Mouse (Mus musculus) midbrain, embryonic 15.5 days (tissue): ENCODE data around the gene Stoml1. TPM values are rescaled to one million over a fixed set of nuclear protein-coding genes. Genes with fewer than 3 reads are reported as not detected.

Experiments
- ATAC-seq: fragments of 200-750 bp; cut with Nextera tagmentation; replicated peaks from 2 replicates; pipeline ENCODE4 v1.8.0; 2017; ENCODE audit warnings: moderate TSS enrichment
- H3K27ac ChIP-seq: fragments of 300-500 bp; sonication (generic); 2 replicates; pipeline ENCODE4 v1.5.1; 2015; ENCODE audit warnings: mild to moderate bottlenecking, inconsistent platforms
- H3K27me3 ChIP-seq: fragments of 300-500 bp; sonication (generic); replicated peaks from 2 replicates; pipeline ENCODE4 v1.6.1; 2015; ENCODE audit warnings: inconsistent platforms
- H3K36me3 ChIP-seq: fragments of 300-500 bp; sonication (generic); replicated peaks from 2 replicates; pipeline ENCODE4 v1.6.1; 2015; ENCODE audit warnings: inconsistent platforms
- H3K4me1 ChIP-seq: fragments of 300-500 bp; sonication (generic); 2 replicates; pipeline ENCODE4 v1.6.1; 2015; ENCODE audit warnings: inconsistent platforms
- H3K4me2 ChIP-seq: fragments of 300-500 bp; sonication (generic); 2 replicates; pipeline ENCODE4 v1.6.1; 2015; ENCODE audit warnings: inconsistent platforms, mild to moderate bottlenecking, moderate library complexity
- H3K4me3 ChIP-seq: fragments of 300-500 bp; sonication (generic); 2 replicates; pipeline ENCODE4 v1.5.1; 2015; ENCODE audit warnings: mild to moderate bottlenecking, inconsistent platforms
- H3K9ac ChIP-seq: fragments of 300-500 bp; sonication (generic); 2 replicates; pipeline ENCODE4 v1.6.1; 2015; ENCODE audit warnings: mild to moderate bottlenecking, inconsistent platforms
- H3K9me3 ChIP-seq: fragments of 300-500 bp; sonication (generic); 2 replicates; pipeline ENCODE4 v1.6.1; 2016; ENCODE audit warnings: inconsistent platforms
- WGBS: fragments of 180-500 bp; shearing (Covaris S2); methylation state at CpG from one replicate; pipeline ENCODE4 v1.1.7; 2015; ENCODE audit warnings: mixed read lengths; 5-methylcytosine and 5-hydroxymethylcytosine counted together
- polyA plus RNA-seq: library from polyadenylated mRNA; unstranded; fragments of >200 nt; fragmentation: Nextera tagmentation; extraction: Ambion mirVana; gene quantifications from 2 replicates; pipeline ENCODE4 v1.2.1, GENCODE M21; 2015

Stoml1 gene
- 136 and 140 TPM in 2 replicates for polyA plus RNA-seq

DNA sequence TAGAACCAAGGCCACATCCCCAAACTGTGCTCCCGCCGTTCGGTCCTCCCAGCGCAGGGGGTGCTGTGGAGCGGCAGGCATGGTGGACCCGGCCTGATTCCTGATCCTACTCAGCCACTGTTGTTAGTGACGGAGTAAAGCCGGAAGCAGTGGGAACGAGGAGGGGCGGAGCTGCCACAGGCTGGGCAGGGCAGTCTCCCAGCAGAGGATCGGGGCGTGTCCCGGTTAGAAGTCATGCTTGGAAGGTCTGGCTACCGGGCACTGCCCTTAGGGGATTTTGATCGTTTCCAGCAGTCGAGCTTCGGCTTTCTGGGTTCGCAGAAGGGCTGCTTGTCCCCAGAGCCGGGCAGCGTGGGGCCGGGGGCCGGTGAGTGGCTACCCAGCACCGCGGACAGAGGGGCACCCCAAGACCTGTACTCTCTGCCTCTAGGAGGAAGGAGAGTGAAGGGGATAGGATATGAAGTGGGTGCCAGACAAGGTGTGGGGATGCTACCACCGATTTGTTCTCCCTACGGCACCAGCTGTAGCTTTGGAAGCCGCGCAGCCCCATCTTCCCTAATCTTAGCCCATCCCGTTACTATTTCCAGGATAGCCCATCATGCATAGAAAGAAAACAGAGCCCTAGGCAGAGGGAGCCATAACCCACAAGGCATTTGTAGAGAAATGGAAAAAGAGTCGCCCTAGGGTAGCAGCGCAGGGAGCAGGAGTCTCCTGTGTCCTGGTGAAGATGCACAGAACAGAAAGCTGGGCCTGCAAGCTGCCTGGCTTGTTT lies at the start of gene Stoml1:
Gene Stoml1, plus strand, starts transcription at position 132 of the 772 bp plus-strand sequence.
- peak within 1 kb of the TSS; percentile 84 for H3K4me3 ChIP-seq
- peaks cover 28% of the 10 kb centered on the region for H3K4me1 ChIP-seq
- peak within 1 kb of the TSS; percentile 83 for H3K9ac ChIP-seq
- H3K4me2 ChIP-seq, result peak within 1 kb of the TSS; percentile 65
- peak; percentile 96 for ATAC-seq
- H3K9me3 ChIP-seq, result no peaks in the 10 kb centered on the region
- H3K27me3 ChIP-seq, result no peaks in the 10 kb centered on the region
- peaks cover 9% of the 10 kb centered on the region; the same call in 1 of the 2 replicates for H3K36me3 ChIP-seq
- H3K27ac ChIP-seq, result peak within 1 kb of the TSS; percentile 75
- WGBS, result under 1% methylated on average over 31 of the region's 31 CpGs

DNA sequence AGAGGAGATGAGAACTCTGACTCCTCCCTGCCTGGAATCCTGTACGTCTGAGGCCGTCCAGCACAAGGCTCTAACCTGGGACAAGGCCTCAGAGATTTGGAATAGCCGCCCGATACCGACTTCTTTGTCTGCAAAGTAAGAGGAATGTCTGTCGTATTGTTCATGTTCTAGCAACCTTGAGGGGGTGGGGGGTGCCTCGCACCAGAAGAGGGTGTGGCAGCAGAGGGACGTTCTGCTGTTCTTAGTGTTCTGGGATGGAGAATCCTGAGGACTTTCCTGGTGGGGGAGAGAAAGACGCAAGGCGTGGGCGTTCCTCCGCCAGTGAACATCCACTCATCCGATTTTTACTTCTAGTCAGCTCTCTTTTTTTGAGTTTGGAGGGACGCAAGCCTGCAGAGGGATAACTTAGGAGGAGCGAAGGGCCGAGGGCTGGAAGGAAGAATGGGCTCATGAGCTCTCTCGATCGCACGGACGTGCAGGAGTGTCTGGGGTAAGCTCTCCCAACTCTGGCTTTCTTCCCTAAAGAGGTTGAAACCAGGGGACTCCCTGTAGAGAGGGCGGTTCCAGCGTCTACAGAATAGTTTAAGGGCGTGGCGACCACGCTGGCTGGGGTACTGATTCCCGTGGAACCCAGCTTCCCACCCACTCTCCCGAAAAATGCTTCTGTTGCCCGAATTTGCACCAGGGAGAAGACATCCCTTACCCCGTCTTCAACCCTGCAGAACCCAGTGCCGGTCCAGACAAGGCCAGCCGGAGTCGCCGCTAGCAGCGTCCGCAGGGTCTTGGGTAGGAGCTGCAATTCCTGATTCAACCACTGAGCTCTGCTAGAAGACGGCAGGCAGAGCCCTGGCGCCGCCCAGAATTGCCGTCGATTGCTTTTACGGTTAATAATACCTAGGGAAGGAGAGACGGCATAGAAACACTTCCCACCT lies 49.2 kb upstream of the Stoml1 start, which contains the start of the genes Islr and Islr2:
Gene Islr, minus strand, starts transcription at position 791 of the 932 bp plus-strand sequence.
Gene Islr2, minus strand, starts transcription at position 804 of the 932 bp plus-strand sequence.
- H3K36me3 ChIP-seq, result no peaks in the 10 kb centered on the region
- H3K4me2 ChIP-seq, result peak within 1 kb of the TSS; percentile 67
- H3K4me3 ChIP-seq, result peak within 1 kb of the TSS; percentile 42
- H3K27ac ChIP-seq, result peak within 1 kb of the TSS; percentile 86
- H3K9me3 ChIP-seq, result no peaks in the 10 kb centered on the region
- peak within 1 kb of the TSS; percentile 48 for H3K9ac ChIP-seq
- peak; percentile 71 for ATAC-seq
- H3K4me1 ChIP-seq, result peaks cover 50% of the 10 kb centered on the region
- WGBS, result 1% methylated on average over 42 of the region's 42 CpGs
- H3K27me3 ChIP-seq, result peaks cover 44% of the 10 kb centered on the region

- ATAC-seq, result peak; percentile 34; the same call in 1 of the 2 replicates
- WGBS, result 5% methylated on average over 18 of the region's 18 CpGs
These were observed 48.4 kb upstream of the Stoml1 start for GRCm38 (mm10) chr9:58204448-58205000.

GRCm38 (mm10) chr9:58206013-58206412 lies 47.0 kb upstream of the Stoml1 start:
- WGBS, result 68% methylated on average over 7 of the region's 7 CpGs
- 0 out of 2 replicates have a peak overlapping the region, but pooled peaks have one; percentile 23 for H3K27ac ChIP-seq
- H3K36me3 ChIP-seq, result no peaks in the 10 kb centered on the region
- no peaks in the 10 kb centered on the region for H3K9me3 ChIP-seq
- peaks cover 22% of the 10 kb centered on the region for H3K27me3 ChIP-seq
- H3K9ac ChIP-seq, result no peak overlapping the region
- H3K4me2 ChIP-seq, result peak overlapping the region; percentile 67
- H3K4me3 ChIP-seq, result no peak overlapping the region
- ATAC-seq, result no peak
- H3K4me1 ChIP-seq, result peaks cover 37% of the 10 kb centered on the region

More at GRCm38 (mm10) chr9:58204448-58205000, 48.4 kb upstream of the Stoml1 start:
- no peaks in the 10 kb centered on the region for H3K36me3 ChIP-seq
- peaks cover 43% of the 10 kb centered on the region for H3K4me1 ChIP-seq
- H3K4me2 ChIP-seq, result peak overlapping the region; percentile 67
- peaks cover 36% of the 10 kb centered on the region for H3K27me3 ChIP-seq
- H3K27ac ChIP-seq, result peak overlapping the region; percentile 86
- H3K4me3 ChIP-seq, result peak overlapping the region; percentile 42
- no peaks in the 10 kb centered on the region for H3K9me3 ChIP-seq
- H3K9ac ChIP-seq, result peak overlapping the region; percentile 48; the same call in 1 of the 2 replicates

DNA sequence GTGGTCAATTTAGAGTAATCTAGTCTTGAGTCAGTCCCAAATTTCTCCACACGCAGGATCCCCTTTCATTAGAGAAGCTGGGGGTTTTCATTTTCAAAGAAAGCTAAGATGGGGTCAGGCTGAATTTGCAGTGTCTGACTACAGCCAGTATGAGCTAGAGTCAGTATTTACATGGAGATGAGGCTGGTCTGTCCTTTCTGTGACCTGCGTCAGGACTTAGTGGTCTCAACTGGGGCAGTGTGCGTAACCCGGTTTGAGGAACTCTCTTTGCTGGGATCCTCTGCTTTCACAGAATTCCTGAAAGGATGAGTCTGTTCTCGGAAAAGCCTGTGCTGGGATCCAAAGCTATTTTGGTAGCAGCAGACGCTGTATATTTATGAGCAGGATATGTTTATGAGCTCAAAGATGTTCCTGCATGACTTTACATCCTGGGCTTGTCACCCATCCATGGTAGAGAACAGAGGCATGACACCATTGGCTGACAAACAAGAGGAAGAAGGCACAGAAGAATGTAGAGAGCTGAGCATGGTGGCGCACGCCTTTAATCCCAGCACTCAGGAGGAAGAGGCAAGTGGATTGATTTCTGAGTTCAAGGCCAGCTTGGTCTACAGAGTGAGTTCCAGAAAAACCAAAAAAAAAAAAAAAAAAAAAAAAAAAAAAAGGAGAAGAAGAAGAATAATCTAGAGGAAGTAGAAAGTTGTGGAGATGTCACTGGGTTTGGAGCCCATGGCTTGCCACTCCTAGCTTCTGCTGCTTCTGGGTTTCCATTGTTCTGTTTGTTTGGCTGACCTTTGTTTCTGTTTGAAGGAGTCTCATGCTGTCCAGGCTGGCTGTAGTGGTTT lies 43.3 kb upstream of the Stoml1 start:
- Histone ChIP-seq H3K27ac (no peak overlapping the region), H3K4me3 (no peak overlapping the region), H3K9me3 (no peaks in the 10 kb centered on the region), H3K4me2 (no peak overlapping the region), H3K4me1 (peaks cover 19% of the 10 kb centered on the region; the same call in 1 of the 2 replicates), H3K9ac (no peak overlapping the region), H3K36me3 (no peaks in the 10 kb centered on the region), H3K27me3 (peaks cover 4% of the 10 kb centered on the region; the same call in 1 of the 2 replicates)
- no peak for ATAC-seq
- 81% methylated on average over 8 of the region's 8 CpGs for WGBS

- no peak overlapping the region for H3K9ac ChIP-seq
- H3K36me3 ChIP-seq, result no peaks in the 10 kb centered on the region
- no peak overlapping the region for H3K4me2 ChIP-seq
- no peaks in the 10 kb centered on the region for H3K27me3 ChIP-seq
- 0 out of 2 replicates have a peak, but pooled peaks cover 13% of the 10 kb centered on the region for H3K4me1 ChIP-seq
- no peaks in the 10 kb centered on the region for H3K9me3 ChIP-seq
- 84% methylated on average over 2 of the region's 2 CpGs for WGBS
- no peak overlapping the region for H3K4me3 ChIP-seq
- ATAC-seq, result no peak
- H3K27ac ChIP-seq, result no peak overlapping the region
These were observed 42.7 kb upstream of the Stoml1 start for GRCm38 (mm10) chr9:58210304-58210627.

DNA sequence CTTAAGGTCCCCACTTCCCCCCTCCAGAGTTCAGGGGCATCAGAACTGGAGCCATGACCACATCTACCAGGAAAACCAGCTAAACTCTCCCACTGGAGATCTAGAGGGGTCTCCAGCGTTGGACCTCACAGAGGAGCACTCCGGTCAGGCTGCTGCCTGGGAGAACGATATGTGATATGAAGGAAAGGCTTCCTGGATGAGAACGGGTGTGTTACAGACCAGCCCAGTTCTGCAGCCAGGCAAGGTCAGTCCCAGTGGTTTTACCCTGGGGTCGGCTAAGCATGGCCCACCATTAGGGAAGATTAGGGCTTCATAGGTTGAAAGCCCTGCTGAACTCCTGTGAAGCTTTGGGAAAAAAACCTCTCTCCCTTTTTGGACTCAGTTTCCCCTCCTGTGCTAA lies 39.6 kb upstream of the Stoml1 start:
- 83% methylated on average over 5 of the region's 5 CpGs for WGBS
- no peak overlapping the region for H3K4me2 ChIP-seq
- H3K9me3 ChIP-seq, result no peaks in the 10 kb centered on the region
- H3K4me3 ChIP-seq, result no peak overlapping the region
- 0 out of 2 replicates have a peak, but pooled peaks cover 9% of the 10 kb centered on the region for H3K4me1 ChIP-seq
- H3K9ac ChIP-seq, result no peak overlapping the region
- 0 out of 2 replicates have a peak overlapping the region, but pooled peaks have one; percentile 14 for H3K27ac ChIP-seq
- ATAC-seq, result no peak
- no peaks in the 10 kb centered on the region for H3K36me3 ChIP-seq
- H3K27me3 ChIP-seq, result no peaks in the 10 kb centered on the region

DNA sequence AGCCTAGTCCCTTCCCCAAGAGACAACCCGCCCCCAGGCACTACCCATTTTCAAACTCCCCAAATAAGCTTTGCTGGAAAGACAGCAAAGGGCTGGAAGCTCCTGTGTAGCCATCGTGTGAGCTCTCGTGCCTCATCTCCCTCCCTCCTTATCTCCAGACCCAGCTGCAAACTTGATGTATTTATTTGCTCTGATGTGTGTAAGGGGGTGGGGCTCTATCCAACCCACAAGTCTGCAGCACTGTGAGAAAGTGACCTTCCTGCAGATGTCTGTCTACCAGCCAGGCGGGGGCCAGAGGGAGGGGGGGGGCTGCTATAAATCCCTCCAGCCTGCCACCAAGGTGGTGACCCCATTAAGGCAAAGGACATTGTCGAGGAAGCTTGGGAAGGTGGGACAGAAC lies 39.1 kb upstream of the Stoml1 start:
- Histone ChIP-seq H3K27me3 (no peaks in the 10 kb centered on the region), H3K9ac (no peak overlapping the region), H3K4me1 (0 out of 2 replicates have a peak, but pooled peaks cover 9% of the 10 kb centered on the region), H3K36me3 (no peaks in the 10 kb centered on the region), H3K9me3 (no peaks in the 10 kb centered on the region), H3K4me3 (no peak overlapping the region), H3K27ac (0 out of 2 replicates have a peak overlapping the region, but pooled peaks have one; percentile 14), H3K4me2 (no peak overlapping the region)
- WGBS, result 30% methylated on average over 5 of the region's 5 CpGs
- no peak for ATAC-seq

GRCm38 (mm10) chr9:58214519-58215180 lies 38.3 kb upstream of the Stoml1 start:
- Histone ChIP-seq H3K27me3 (no peaks in the 10 kb centered on the region), H3K9me3 (no peaks in the 10 kb centered on the region), H3K27ac (no peak overlapping the region), H3K4me1 (0 out of 2 replicates have a peak, but pooled peaks cover 9% of the 10 kb centered on the region), H3K36me3 (no peaks in the 10 kb centered on the region), H3K4me2 (no peak overlapping the region), H3K9ac (no peak overlapping the region), H3K4me3 (no peak overlapping the region)
- no peak for ATAC-seq
- 62% methylated on average over 8 of the region's 8 CpGs for WGBS

DNA sequence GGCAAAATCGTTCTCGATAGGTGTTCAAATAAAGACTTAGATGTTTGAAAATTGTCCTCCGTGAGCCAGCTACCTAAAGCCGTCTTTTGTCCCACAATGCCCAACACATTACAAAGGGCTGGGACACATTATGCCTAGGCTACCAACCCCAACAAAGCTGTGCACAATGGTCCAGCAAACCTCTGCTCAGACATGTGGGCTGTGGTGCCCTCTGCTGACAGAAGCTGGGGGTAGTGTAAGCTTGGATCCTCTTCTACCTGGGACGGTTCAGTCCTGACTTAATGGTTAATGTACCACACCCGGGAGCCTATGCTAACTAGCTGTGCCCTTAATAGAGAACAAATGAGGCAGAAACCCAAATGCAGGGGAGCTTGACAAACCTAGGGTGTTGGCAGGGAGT lies 36.6 kb upstream of the Stoml1 start:
- no peak overlapping the region for H3K9ac ChIP-seq
- H3K27me3 ChIP-seq, result no peaks in the 10 kb centered on the region
- 0 out of 2 replicates have a peak, but pooled peaks cover 9% of the 10 kb centered on the region for H3K4me1 ChIP-seq
- H3K4me3 ChIP-seq, result no peak overlapping the region
- ATAC-seq, result peak; percentile 72; the same call in 1 of the 2 replicates
- 35% methylated on average over 6 of the region's 6 CpGs for WGBS
- no peak overlapping the region for H3K27ac ChIP-seq
- no peaks in the 10 kb centered on the region for H3K9me3 ChIP-seq
- no peaks in the 10 kb centered on the region for H3K36me3 ChIP-seq
- H3K4me2 ChIP-seq, result no peak overlapping the region
